Mouse (Mus musculus) CH12.LX (cell line): ENCODE data around the gene Ngef. TPM values are rescaled to one million over a fixed set of nuclear protein-coding genes. Genes with fewer than 3 reads are reported as not detected.

Experiments
- DNase-seq: peaks from one replicate; pipeline ENCODE4 v3.0.0-alpha.2; 2013; ENCODE audit errors: extremely low read depth
- H3K27ac ChIP-seq: 2 replicates; pipeline ENCODE4 v1.5.1; 2012; ENCODE audit warnings: low read depth, mild to moderate bottlenecking, control low read depth, moderate library complexity; ENCODE audit not compliant: insufficient read depth
- H3K27me3 ChIP-seq: replicated peaks from 2 replicates; pipeline ENCODE3; 2012; ENCODE audit warnings: inconsistent platforms
- H3K36me3 ChIP-seq, 2 experiments: replicated peaks in 1 of 2; 2 replicates each; pipeline versions ENCODE3 to v1.6.1; 2012; ENCODE audit warnings: inconsistent platforms in 1 of 2, low read length in 1 of 2, mild to moderate bottlenecking in 1 of 2, mixed read lengths in 1 of 2, moderate library complexity in 1 of 2; ENCODE audit not compliant: control insufficient read depth in 1 of 2, insufficient read depth in 1 of 2
- H3K4me1 ChIP-seq, 2 experiments: 2 replicates each; pipeline ENCODE4 v1.6.1; 2012; ENCODE audit warnings: inconsistent platforms in 1 of 2, moderate library complexity in 1 of 2; ENCODE audit not compliant: insufficient read depth in 2 of 2, control insufficient read depth in 1 of 2
- H3K4me2 ChIP-seq: 2 replicates; pipeline ENCODE4 v1.6.1; 2012; ENCODE audit warnings: low read depth, mild to moderate bottlenecking, control low read depth; ENCODE audit not compliant: poor library complexity, insufficient read depth, severe bottlenecking
- H3K4me3 ChIP-seq, 3 experiments: fragments of 150-350 bp in 1 of 3; sonication (generic) in 1 of 3; replicated peaks in 1 of 3; 2 replicates each; pipeline versions ENCODE3 to v1.5.1; 2011 to 2012; ENCODE audit warnings: low read depth in 2 of 3, low read length in 2 of 3, mild to moderate bottlenecking in 2 of 3, moderate library complexity in 2 of 3, control low read depth in 1 of 3, improper control_type of control experiment in 1 of 3, inconsistent platforms in 1 of 3, mixed read lengths in 1 of 3; ENCODE audit not compliant: poor library complexity in 1 of 3
- H3K79me2 ChIP-seq: replicated peaks from 2 replicates; pipeline ENCODE4 v1.6.1; 2012; ENCODE audit warnings: mild to moderate bottlenecking, moderate library complexity; ENCODE audit not compliant: control insufficient read depth, poor library complexity, insufficient read depth, severe bottlenecking; ENCODE audit errors: extremely low read depth
- H3K9ac ChIP-seq: 2 replicates; pipeline ENCODE4 v1.6.1; 2012; ENCODE audit warnings: low read depth, mild to moderate bottlenecking, control low read depth, moderate library complexity; ENCODE audit not compliant: insufficient read depth
- H3K9me3 ChIP-seq: replicated peaks from 2 replicates; pipeline ENCODE3; 2012; ENCODE audit warnings: low read length, inconsistent platforms, mixed read lengths
- BHLHE40 ChIP-seq: IDR thresholded peaks from 2 replicates; pipeline ENCODE4 v1.6.1; 2011; ENCODE audit warnings: mild to moderate bottlenecking, low read depth, low read length, improper control_type of control experiment
- ELF1 ChIP-seq: IDR thresholded peaks from 2 replicates; pipeline ENCODE4 v1.6.1; 2014; ENCODE audit warnings: low read depth, mild to moderate bottlenecking, inconsistent platforms, low read length, improper control_type of control experiment
- ETS1 ChIP-seq: conservative IDR thresholded peaks from 2 replicates; pipeline ENCODE4 v1.6.1; 2012; ENCODE audit warnings: low read depth, mild to moderate bottlenecking, inconsistent platforms, low read length, improper control_type of control experiment, moderate library complexity
- JUN ChIP-seq: IDR thresholded peaks from 2 replicates; pipeline ENCODE4 v1.6.1; 2011; ENCODE audit warnings: low read depth, mild to moderate bottlenecking, low read length, improper control_type of control experiment, moderate library complexity; ENCODE audit not compliant: insufficient read depth
- KAT2A ChIP-seq: IDR thresholded peaks from 2 replicates; pipeline ENCODE4 v1.6.1; 2012; ENCODE audit warnings: low read length, improper control_type of control experiment, inconsistent platforms; ENCODE audit not compliant: insufficient replicate concordance
- MAX ChIP-seq: IDR thresholded peaks from 2 replicates; pipeline ENCODE4 v1.6.1; 2011; ENCODE audit warnings: low read length, improper control_type of control experiment
- MXI1 ChIP-seq: IDR thresholded peaks from 2 replicates; pipeline ENCODE4 v1.6.1; 2011; ENCODE audit warnings: mild to moderate bottlenecking, low read depth, low read length, improper control_type of control experiment
- NRF1 ChIP-seq: IDR thresholded peaks from 2 replicates; pipeline ENCODE4 v1.6.1; 2014; ENCODE audit warnings: low read depth, mild to moderate bottlenecking, inconsistent platforms, low read length, improper control_type of control experiment, moderate library complexity
- SIN3A ChIP-seq: IDR thresholded peaks from 2 replicates; pipeline ENCODE4 v1.6.1; 2012; ENCODE audit warnings: low read length, improper control_type of control experiment, inconsistent platforms
- TCF12 ChIP-seq: IDR thresholded peaks from 2 replicates; pipeline ENCODE4 v1.6.1; 2014; ENCODE audit warnings: low read depth, mild to moderate bottlenecking, inconsistent platforms, low read length, improper control_type of control experiment
- UBTF ChIP-seq: IDR thresholded peaks from 2 replicates; pipeline ENCODE4 v1.6.1; 2012; ENCODE audit warnings: low read depth, mild to moderate bottlenecking, inconsistent platforms, low read length, improper control_type of control experiment, moderate library complexity
- USF1 ChIP-seq: IDR thresholded peaks from 2 replicates; pipeline ENCODE4 v1.6.1; 2014; ENCODE audit warnings: low read depth, mild to moderate bottlenecking, inconsistent platforms, low read length, improper control_type of control experiment
- USF2 ChIP-seq: conservative IDR thresholded peaks from 2 replicates; pipeline ENCODE4 v1.6.1; 2011; ENCODE audit warnings: low read depth, low read length, improper control_type of control experiment
- ZC3H11A ChIP-seq: IDR thresholded peaks from 2 replicates; pipeline ENCODE4 v1.6.1; 2012; ENCODE audit warnings: low read depth, mild to moderate bottlenecking, inconsistent platforms, low read length, improper control_type of control experiment
- ZMIZ1 ChIP-seq: IDR thresholded peaks from 2 replicates; pipeline ENCODE4 v1.6.1; 2012; ENCODE audit warnings: low read depth, mild to moderate bottlenecking, inconsistent platforms, low read length, improper control_type of control experiment
- ZNF384 ChIP-seq: IDR thresholded peaks from 2 replicates; pipeline ENCODE4 v1.6.1; 2012; ENCODE audit warnings: low read depth, low read length, improper control_type of control experiment, inconsistent platforms
- dilution Hi-C: fragments of 300-500 bp; cut with MboI; formaldehyde crosslinking; loops from 2 replicates; pipeline ENCODE4 v1.14.3; 2020; ENCODE audit warnings: low sequenced_read_pairs; ENCODE audit not compliant: extremely low pct_unique_long_range_greater_than_20kb, extremely low pct_ligation_motif_present
- in situ Hi-C: fragments of 300-500 bp; cut with MboI; formaldehyde crosslinking; loops from 3 replicates; pipeline ENCODE4 v1.14.3; 2019; ENCODE audit warnings: low sequenced_read_pairs, low pct_ligation_motif_present, low pct_unique_long_range_greater_than_20kb, mixed read lengths
- polyA plus RNA-seq: library from polyadenylated mRNA; unstranded; fragments of >175 nt; gene quantifications from 2 replicates; pipeline ENCODE4 v1.2.1, GENCODE M21; 2012; ENCODE audit warnings: low read depth; ENCODE audit not compliant: insufficient read length
- total RNA-seq, 2 experiments: library from RNA; depleted of rRNA; stranded (reverse); fragments of 300-350 nt in 1 of 2; fragments of >200 nt in 1 of 2; gene quantifications; 2 replicates each; pipeline ENCODE4 v1.2.3; 2012 to 2014

Ngef gene
- total and polyA plus RNA-seq, 3 experiments: not detected

DNA sequence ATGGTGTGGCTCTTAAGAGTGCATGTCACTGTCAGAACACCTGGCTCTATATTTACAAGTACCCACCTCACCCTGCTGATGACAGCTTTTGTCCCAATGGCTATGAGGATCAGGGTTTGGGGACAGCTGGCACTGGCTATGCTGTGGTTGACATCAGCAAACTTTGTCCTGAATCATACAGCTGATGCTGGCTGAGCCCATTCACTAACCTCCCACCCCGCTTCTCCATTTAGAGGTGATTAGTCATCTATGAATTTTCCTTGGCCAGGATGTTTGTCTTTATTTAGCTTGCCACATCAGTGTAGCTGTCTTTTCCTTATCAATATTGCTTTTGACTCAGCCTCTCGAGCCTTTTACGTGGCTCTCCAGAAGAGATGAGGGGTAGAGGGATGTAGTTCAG is 81.4 kb downstream of the Ngef start:
- Histone ChIP-seq H3K9me3 (no peaks in the 10 kb centered on the region), H3K79me2 (no peaks in the 10 kb centered on the region), H3K4me2 (no peak overlapping the region), H3K9ac (no peak overlapping the region), H3K4me1 (peaks cover 2 to 34% of the 10 kb centered on the region in 2 experiments; a peak in 3 of 4 replicates), H3K36me3 (no peaks in the 10 kb centered on the region), H3K4me3 (no peak overlapping the region), H3K27me3 (no peaks in the 10 kb centered on the region), H3K27ac (no peak overlapping the region)
- in situ Hi-C loops (no loop called here), dilution Hi-C loops (no loop called here)
- no peak for DNase-seq
- TF ChIP-seq UBTF (no peak), ETS1 (no peak), NRF1 (no peak), BHLHE40 (no peak), JUN (no peak), TCF12 (no peak), USF2 (no peak), ZNF384 (no peak), ELF1 (no peak), ZC3H11A (no peak), MXI1 (no peak), ZMIZ1 (no peak), USF1 (no peak)

GRCm38 (mm10) chr1:87486386-87486785 is 87.3 kb downstream of the Ngef start:
- H3K36me3 ChIP-seq: no peaks in the 10 kb centered on the region
- no peak overlapping the region for H3K9ac ChIP-seq
- H3K79me2 ChIP-seq: no peaks in the 10 kb centered on the region
- no peak overlapping the region for H3K4me3 ChIP-seq
- no peak for DNase-seq
- dilution Hi-C loops: no loop called here
- peaks cover 2 to 28% of the 10 kb centered on the region in 2 experiments; a peak in 3 of 4 replicates for H3K4me1 ChIP-seq
- no peaks in the 10 kb centered on the region for H3K9me3 ChIP-seq
- peak; percentile 49; the same call in 1 of the 2 replicates for TF ChIP-seq MAX
- TF ChIP-seq KAT2A: no peak
- no peak for TF ChIP-seq ZMIZ1
- TF ChIP-seq SIN3A: no peak
- H3K27ac ChIP-seq: no peak overlapping the region
- in situ Hi-C loops: no loop called here
- no peaks in the 10 kb centered on the region for H3K27me3 ChIP-seq
- H3K4me2 ChIP-seq: no peak overlapping the region
